Mouse (Mus musculus) frontal cortex, postnatal 10 days (tissue): ENCODE data around the gene Hivep2.

ENCODE experiments used
- DNase-seq, 2 experiments: peaks; one replicate each; pipeline ENCODE4 v3.0.0; 2022; ENCODE audit warnings: low spot score in 2 of 2, mixed read lengths in 1 of 2

The Hivep2 gene

DNA sequence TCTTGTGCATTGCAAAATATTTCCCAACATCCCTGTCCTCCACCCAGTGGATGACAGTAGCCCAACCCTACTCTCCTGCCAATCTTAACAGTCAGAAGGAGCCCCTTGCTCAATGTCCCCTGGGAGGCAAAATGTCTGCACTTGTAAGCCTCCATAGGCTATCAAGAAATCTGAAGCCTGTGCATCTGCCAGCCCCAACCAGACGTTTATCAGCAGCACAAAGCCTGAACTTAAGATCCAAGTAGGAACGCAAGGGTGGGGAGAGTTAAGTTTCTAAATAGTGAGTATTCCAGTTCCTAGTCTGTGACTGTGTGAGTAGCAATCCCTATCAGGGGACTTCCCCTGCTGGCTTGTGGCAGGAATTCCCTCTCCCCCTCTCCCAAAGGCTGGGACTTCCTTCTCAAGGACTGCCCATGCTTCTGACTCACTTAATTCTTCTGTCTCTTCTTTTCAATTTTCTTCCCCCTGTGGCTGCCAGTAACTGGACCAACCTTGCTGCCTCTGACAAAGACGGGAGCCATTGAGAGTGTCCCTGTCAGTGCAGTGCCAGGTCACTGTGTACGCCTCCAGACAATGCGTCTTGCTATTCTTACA lies 82.5 kb downstream of the Hivep2 start:
- DNase-seq, result no peak

DNA sequence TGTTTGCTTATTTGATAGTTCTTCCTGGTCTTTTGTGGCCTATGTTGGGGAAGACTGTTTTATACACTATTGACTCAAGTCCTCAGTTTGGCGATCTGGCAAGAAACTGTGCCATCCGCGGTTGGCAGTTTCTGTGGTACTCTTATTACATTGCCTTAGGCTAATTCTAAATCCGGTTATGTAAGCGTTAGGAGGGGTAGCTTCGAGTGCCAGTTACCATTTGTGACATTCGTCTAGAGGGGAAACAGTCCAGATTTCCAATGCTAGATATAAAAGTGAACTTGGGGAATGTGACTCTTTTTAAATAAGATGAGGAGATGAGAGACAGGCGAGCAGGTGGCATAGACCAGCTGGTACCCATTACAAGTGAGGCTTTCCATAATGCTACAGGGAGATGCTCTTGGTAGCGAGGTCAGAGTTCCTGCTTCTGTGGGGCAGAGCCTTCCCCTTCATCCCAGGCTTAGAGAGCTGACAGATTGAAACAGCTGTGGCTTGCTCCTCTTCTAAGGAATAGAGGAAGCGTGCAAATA lies 83.1 kb downstream of the Hivep2 start:
- no peak for DNase-seq

DNA sequence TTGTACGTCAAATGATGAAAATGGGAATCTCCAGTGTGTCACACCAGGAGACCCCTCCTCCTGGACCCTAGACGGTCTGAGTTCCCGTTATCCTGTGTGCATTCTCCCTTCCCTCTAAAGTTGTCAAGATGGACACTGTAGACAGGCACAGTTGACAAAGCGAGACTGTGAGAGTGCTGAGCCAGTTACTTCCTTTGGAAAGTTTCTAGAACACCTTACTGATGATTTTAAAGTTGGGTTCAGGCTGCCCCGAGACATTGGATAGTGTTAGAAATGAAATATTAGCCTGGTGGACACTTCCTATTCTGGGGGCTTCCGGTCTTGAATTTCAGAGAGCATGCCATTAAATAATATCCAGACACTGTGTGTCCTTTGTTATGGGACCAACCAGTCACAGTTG lies 83.8 kb downstream of the Hivep2 start:
- DNase-seq, result no peak

DNA sequence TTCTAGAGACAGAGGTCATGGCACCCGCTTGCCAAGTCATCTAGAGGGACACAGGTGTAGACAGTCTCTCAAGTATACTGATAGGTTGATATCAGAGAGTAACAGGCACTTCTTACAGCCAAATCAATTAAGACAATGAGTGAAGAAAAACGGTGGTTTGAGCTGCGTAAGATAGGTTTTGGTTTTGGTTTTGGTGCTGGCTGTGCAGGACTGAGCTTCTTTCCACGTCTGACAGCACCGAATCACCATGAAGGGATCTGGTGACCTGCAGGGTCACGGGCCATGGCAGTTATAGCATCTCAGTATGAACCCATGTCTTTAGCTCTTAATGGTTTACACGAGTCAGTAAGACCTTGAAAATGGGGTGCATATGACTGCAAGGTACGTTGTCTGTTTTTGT lies 84.7 kb downstream of the Hivep2 start:
- DNase-seq, result no peak

DNA sequence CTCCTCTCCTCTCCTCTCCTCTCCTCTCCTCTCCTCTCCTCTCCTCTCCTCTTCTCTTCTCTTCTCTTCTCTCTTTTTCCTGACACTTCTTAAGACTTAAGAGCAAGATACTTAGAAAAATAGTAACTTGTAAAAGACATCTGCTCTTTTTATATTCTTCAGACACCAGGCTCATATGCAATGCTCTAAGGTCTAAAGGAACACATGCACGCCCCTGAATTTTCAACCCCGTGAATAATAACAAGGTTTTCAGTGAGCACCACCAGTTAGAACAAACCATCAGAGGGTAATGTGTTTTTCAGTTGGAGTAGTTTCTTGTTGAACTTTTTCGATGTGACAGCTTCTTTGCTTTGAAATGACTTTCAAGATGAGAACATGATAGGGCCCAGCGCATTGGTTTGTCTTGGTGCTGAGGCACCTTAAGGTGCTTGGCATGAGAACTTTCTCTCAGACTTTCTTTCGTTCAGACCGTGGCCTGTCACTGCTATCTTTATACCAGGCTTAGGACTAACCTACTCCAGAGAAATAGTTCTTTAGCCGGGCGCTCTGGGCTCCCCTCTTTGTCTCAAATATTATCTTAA lies 86.3 kb downstream of the Hivep2 start:
- DNase-seq, result no peak

DNA sequence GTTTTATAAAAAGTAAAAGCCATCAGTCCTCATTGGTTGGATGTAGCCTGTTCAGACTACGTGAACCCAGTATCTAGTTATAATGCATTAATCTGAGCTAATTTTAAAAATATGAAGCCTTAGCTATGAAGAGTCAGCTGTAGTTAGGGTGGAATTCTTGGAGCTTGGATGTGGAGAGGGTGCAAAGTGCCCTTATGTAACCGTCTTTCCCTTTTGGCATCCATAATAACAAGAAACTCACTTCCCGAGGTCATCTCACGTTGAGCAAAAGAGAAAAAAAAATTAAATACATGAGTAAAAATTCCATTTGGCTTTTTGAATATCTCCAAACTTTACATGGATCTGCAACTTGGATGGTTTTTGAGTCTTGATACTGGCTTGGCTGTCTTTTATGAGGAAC lies 89.0 kb downstream of the Hivep2 start:
- no peak for DNase-seq

DNA sequence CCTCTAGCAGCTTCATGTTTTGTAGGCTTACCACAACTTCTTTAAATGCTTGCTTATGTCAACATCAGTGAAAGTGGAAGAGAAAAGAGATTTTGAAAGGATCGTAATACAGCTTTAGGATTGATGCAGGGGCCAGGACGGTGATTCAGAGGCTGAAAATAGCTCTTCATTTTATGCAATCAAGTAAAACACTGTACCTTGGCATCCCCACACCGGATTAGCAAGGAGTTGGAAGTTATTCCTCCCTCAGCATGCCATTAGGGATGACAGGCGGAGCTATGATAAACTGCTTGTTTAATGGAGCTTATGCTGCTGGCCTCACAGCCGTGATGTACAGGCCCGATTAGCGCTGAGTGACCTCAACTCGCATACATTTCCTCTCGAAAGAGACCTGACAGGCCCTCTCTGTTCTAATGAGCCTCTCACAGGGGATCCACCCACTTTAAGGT lies 89.7 kb downstream of the Hivep2 start:
- DNase-seq, result no peak

DNA sequence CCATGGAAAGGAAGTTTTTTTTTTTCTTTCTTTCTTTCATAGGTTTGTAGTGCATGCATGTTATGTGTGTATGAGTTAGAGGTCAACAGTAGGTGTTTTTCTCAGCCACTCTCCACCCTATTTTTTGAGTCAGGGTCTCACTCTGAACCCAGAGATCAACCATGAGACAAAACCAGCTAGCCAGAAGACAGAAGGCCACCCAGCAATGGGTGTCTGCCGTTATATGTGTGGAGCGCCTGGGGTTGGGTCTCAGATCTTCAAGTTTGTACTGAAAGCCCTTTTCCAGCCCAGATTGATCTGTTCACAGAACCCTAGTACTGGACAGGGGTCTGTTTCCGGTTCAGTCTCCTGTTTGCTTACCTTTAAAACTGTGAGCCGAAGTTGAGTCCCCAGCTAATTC lies 90.2 kb downstream of the Hivep2 start:
- DNase-seq, result no peak

DNA sequence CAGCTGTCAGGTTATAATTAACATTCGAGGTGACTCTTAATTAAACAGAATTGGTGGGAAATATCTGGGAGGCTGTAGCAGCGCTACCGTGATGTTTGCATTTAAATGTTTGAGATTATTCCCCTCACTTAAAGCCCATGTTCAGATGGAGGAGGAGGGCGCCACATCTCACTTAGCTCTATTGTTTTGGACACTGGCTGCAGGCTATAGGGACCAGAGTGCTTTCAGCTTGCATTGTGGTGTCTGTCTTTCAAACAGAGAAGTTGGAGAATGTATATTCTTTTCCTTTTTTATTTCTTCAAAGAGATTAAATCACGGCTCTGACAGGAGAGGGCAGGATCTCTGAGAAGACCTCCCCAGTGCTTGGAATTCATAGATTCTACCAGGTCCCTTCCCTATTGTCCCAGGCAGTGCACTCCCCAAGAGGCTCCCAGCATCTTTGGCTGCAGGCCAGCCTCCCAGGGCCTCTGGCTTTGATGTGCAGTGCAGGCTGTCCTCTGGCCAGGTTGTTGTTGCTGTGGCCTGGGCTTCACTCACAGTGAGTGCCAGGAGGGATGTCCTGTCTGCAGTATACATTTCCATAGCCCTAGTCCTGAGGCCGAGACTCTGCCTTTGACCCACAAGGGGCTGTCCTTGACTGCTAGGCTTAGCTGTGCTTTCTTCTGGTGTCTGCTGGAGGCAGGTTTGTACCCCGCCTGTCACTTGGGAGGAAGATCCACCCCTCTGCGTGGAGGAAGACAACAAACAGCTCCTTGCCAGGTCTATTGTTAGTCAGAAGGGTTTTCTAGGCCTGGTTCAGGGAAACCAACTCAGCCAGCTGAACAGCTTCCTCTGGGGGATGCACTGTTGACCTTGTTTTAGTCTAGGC lies 90.9 kb downstream of the Hivep2 start:
- peak; percentile 53 to 59 for DNase-seq

DNA sequence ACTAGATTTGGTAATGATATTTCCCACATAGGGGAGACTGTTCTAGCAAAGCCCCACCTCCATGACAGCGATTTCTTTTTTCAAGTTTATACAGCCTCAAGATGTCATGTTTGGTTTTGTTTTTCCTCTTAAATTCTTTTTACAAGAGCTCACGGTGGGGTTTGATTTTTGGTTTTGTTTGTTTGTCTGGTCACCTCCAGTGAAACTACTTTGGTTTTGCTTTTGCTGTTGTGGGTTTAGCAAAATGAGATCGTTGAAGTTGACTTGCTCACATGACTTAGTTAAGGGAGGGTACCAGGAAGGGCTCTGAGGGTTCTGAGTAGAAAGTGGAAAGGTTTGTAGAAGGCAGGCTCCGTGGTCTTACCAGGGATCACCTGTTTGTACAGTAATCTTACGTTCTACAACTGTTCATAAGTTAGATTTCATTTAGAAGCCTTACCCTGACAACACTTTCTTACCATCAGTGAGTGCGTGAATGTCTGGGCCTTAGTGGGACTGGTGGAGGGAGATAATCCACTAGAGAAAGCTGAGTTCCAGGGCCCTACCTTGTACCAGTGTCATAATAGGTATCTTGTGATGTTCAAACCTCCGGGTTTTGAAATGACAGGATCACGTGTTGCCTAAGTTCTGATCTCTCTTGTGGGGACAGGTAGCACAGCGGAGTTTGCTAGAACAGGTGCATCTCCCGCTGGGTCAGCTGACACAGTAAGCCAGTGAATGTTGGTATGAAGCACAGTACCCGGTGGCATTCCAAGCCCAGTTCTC lies 92.1 kb downstream of the Hivep2 start:
- DNase-seq, result no peak

DNA sequence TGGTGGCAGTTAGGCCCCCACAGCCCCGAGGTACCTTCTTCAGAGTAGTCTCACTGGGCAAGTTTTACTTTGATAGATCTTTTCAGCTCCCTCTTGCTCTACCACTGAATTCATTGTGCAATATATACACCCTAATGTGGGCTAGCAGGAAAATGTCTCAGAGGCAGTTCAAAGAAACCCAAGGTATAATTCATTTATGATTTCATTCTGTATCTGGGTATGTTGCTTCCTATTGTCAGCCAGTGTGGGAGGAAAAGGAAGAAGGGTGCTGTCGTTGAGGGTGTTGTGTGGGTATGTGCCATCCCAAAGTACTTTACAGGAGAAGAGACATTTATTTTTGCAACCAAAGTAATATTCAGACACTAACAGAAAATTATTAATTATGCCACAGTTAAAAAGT lies 92.9 kb downstream of the Hivep2 start:
- DNase-seq, result no peak

DNA sequence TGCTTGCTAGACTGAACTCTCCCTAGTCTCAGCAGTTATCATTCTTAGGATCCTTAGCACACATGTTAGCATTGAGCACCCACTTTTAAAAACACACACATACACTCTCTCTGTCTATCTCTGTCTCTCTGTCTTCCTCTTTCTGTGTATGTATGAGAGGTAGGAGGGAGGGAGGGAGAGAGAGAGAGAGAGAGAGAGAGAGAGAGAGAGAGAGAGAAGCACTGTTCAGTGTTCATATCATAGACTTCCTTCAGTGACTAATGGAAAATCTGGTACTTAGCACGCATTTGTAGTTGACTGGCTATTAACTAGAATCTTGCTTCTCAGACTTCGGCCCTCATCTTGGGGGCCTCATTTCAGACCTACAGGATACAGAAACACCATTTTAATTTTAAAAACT lies 93.7 kb downstream of the Hivep2 start:
- DNase-seq, result no peak

DNA sequence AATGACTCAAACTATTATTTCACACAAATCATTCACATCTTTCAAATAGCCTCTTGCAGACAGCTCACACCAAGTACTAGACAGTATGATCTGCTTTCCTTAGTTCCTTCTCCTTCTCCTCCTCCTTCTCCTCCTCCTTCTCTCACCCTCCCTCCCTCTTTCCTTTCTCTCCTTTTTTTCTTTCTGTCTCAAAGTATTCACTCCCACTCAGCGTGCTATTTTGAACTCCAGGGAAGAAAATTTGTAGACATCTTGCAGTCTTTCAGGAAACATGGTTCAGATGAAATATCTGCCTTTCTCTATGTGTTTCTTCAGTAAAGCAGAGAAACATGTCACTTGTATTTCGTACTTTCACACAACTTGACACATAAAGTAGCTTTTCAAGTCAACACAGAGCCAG lies 94.4 kb downstream of the Hivep2 start:
- DNase-seq, result no peak

DNA sequence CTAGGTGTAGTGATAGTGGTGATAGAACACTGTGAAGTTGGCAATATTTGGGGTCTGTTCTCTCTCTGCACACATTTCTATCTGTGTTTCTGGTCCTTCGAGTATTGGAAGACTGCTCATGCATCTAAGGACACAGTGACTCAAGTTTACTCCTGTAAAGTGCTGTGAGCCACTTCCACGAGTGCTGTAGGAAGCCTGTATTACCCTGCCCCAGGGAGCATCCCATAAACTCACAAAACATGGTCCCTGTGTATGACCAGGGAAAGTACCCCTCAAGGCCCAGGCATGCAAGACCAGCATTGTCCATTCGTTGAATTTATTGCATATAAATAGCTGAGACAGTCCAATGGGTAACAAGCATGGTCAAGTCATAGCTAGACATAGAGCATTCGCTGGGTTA lies 97.4 kb downstream of the Hivep2 start:
- no peak for DNase-seq

DNA sequence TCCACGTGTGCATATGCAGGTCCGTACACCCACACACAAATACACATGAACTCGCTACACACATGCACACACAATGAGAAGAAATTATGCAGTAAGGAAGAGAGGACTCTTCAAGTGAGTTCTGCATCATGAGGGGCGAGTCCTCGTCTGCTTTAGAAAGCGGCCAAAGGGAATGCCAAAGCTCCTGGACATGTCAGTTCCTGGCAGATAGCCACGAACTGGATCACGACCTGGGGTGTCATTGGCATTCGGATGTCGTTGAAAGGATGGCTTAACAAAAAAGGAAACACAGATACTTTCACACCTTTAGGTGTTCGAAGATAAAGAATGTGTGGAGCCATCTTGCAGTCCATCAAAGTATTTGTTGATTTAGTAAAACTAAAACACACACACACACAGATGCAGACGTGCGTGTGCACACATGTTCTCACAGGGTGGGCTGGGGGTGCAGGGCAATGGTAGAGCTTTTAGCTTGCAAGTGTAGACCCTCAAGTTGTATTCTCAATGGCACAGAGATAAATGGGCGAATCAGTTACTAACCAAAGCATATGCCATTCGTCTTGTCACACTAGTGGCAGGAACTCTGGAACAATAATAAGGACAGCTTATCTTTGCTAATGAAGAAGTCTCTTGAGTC lies 99.0 kb downstream of the Hivep2 start:
- no peak for DNase-seq

DNA sequence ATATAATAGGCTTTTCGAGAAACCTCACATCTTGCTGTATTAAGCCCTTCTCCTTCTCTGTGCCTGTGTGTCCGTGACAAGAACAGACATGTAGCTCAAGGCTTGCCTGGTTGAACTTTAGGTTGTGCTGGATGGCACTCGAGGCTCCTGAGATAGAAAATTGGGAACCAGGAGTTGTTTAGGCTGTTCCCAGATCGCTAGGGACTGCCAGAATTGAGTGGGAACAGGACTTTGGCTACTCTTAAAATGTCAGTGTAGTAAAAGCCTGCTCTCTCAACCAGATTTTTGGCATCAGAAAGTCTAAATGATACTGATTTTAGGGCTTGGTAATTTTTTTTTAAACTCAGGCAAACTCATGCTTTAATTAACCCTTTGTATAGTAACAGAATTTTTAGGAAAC lies 101.9 kb downstream of the Hivep2 start:
- no peak for DNase-seq

DNA sequence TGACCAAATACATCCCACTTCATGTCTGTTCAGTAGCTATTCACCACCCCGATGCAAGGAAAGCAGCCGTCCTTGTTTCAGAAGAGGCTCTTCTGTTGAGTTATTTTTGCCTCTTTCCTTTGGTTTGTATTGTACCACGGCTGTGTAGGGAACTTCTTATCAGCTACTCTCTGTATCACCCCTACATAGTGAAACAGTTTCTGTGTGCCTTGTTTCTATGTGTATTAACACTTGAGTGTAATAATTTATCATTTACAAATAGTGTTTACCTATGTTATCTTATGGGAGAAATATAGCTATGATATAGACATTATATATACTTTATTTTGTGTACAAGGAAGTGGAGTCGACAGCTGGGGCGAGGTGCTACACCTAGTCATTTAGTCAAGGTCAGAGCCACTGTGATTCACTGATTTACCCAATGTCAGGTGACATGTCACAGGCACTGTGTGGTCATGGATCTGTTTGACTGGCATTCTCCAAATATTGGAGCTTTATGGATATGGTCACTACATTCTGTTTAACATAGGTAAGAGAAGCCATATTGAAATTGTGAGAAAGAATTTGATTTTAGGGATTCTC lies 104.7 kb downstream of the Hivep2 start:
- no peak for DNase-seq

DNA sequence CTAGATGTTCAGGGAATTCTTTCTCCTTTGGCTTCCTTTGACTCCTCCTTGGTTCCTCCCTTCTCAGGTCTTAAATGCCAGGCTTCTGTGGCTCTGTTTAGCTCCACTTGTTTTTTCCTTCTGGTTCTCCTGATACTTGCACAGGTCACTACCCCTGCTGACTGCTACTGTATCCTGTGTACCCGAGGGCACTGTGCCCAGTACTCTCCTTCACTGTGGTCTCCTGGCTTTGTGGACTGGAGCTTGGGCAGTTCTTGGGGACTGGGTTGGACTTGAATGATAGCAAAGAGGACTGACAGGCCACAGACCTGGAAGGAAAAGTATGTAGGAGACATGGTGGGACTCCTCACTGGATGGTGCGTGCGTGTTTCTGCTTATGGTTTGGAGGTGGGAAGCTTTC lies 106.6 kb downstream of the Hivep2 start:
- no peak for DNase-seq

DNA sequence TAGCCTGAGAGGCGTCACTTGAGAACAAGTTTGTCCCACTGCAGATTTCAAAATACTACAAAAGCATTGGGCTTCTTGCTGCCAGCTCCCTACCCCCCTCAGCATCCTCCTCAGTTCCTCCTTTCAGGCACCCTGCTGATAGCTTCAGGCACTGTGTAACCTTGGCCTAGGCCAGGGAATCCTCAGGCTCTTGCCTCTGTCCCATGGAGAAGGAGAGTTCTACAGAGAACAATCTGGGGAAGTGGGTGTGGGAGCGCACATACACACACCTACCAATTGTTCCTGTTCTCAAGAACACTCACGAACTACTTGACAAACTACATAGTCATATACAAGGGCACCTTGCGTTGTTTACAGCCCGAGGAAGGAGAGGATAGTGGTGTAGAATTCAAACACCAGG lies 109.9 kb downstream of the Hivep2 start:
- no peak for DNase-seq

DNA sequence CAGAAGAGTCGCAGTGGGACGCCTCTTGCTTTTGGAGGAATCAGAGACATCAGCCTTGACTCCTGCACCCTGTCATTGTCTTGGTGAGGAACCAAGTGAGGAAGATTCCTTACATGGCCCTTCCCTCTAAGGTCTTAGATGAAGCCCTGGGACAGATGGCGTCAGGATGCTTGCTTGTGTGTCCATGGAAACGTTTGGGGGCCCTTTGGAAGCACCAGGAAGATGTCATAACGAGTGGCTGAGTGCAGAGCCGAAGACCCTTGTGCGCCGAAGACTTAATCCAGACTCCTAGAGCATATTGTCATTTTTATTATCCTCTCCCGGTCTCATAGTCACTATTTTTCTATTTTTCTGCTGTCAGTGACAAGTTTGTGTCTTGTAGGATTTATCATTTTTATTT lies 111.0 kb downstream of the Hivep2 start:
- no peak for DNase-seq

DNA sequence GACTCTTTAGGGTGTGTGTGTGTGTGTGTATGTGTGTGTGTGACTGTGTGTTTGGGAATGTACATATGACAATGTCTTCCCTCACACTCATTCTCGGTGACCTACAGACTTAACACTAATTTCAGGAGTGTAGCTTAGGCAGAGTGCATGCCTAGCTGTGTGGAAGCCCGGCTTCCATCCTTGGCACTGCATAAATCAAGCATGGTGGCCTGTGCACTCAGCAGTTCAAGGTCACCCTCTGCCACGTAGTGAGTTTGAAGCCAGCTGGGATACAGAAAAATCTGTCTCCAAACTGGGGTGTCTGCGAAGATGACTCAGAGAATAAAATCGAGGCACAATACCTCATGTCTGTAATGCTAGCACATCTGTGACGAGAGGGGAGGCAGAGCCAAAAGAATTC lies 115.0 kb downstream of the Hivep2 start:
- DNase-seq, result no peak
